Mouse (Mus musculus) CH12.LX (cell line): ENCODE measurements around the gene Dsn1. TPM values are rescaled to one million over a fixed set of nuclear protein-coding genes. Genes with fewer than 3 reads are reported as not detected.

ENCODE experiments used
- DNase-seq: peaks from one replicate; pipeline ENCODE4 v3.0.0-alpha.2; 2013; ENCODE audit errors: extremely low read depth
- H3K27ac ChIP-seq: 2 replicates; pipeline ENCODE4 v1.5.1; 2012; ENCODE audit warnings: low read depth, mild to moderate bottlenecking, control low read depth, moderate library complexity; ENCODE audit not compliant: insufficient read depth
- H3K27me3 ChIP-seq: replicated peaks from 2 replicates; pipeline ENCODE3; 2012; ENCODE audit warnings: inconsistent platforms
- H3K36me3 ChIP-seq, 2 experiments: replicated peaks in 1 of 2; 2 replicates each; pipeline versions ENCODE3 to v1.6.1; 2012; ENCODE audit warnings: inconsistent platforms in 1 of 2, low read length in 1 of 2, mild to moderate bottlenecking in 1 of 2, mixed read lengths in 1 of 2, moderate library complexity in 1 of 2; ENCODE audit not compliant: control insufficient read depth in 1 of 2, insufficient read depth in 1 of 2
- H3K4me1 ChIP-seq, 2 experiments: 2 replicates each; pipeline ENCODE4 v1.6.1; 2012; ENCODE audit warnings: inconsistent platforms in 1 of 2, moderate library complexity in 1 of 2; ENCODE audit not compliant: insufficient read depth in 2 of 2, control insufficient read depth in 1 of 2
- H3K4me2 ChIP-seq: 2 replicates; pipeline ENCODE4 v1.6.1; 2012; ENCODE audit warnings: low read depth, mild to moderate bottlenecking, control low read depth; ENCODE audit not compliant: poor library complexity, insufficient read depth, severe bottlenecking
- H3K4me3 ChIP-seq, 3 experiments: fragments of 150-350 bp in 1 of 3; sonication (generic) in 1 of 3; replicated peaks in 1 of 3; 2 replicates each; pipeline versions ENCODE3 to v1.5.1; 2011 to 2012; ENCODE audit warnings: low read depth in 2 of 3, low read length in 2 of 3, mild to moderate bottlenecking in 2 of 3, moderate library complexity in 2 of 3, control low read depth in 1 of 3, improper control_type of control experiment in 1 of 3, inconsistent platforms in 1 of 3, mixed read lengths in 1 of 3; ENCODE audit not compliant: poor library complexity in 1 of 3
- H3K79me2 ChIP-seq: replicated peaks from 2 replicates; pipeline ENCODE4 v1.6.1; 2012; ENCODE audit warnings: mild to moderate bottlenecking, moderate library complexity; ENCODE audit not compliant: control insufficient read depth, poor library complexity, insufficient read depth, severe bottlenecking; ENCODE audit errors: extremely low read depth
- H3K9ac ChIP-seq: 2 replicates; pipeline ENCODE4 v1.6.1; 2012; ENCODE audit warnings: low read depth, mild to moderate bottlenecking, control low read depth, moderate library complexity; ENCODE audit not compliant: insufficient read depth
- H3K9me3 ChIP-seq: replicated peaks from 2 replicates; pipeline ENCODE3; 2012; ENCODE audit warnings: low read length, inconsistent platforms, mixed read lengths
- BHLHE40 ChIP-seq: IDR thresholded peaks from 2 replicates; pipeline ENCODE4 v1.6.1; 2011; ENCODE audit warnings: mild to moderate bottlenecking, low read depth, low read length, improper control_type of control experiment
- CHD1 ChIP-seq: IDR thresholded peaks from 2 replicates; pipeline ENCODE4 v1.6.1; 2012; ENCODE audit warnings: low read depth, low read length, improper control_type of control experiment, inconsistent platforms
- CHD2 ChIP-seq: IDR thresholded peaks from 2 replicates; pipeline ENCODE4 v1.6.1; 2011; ENCODE audit warnings: low read length, improper control_type of control experiment
- CTCF ChIP-seq, 2 experiments: IDR thresholded peaks in 1 of 2; conservative IDR thresholded peaks in 1 of 2; 2 replicates each; pipeline ENCODE4 v1.5.1; 2011 to 2012; ENCODE audit warnings: low read depth in 2 of 2, low read length in 2 of 2, improper control_type of control experiment in 1 of 2, inconsistent platforms in 1 of 2, mild to moderate bottlenecking in 1 of 2, moderate library complexity in 1 of 2
- E2F4 ChIP-seq: IDR thresholded peaks from 2 replicates; pipeline ENCODE4 v1.6.1; 2011; ENCODE audit warnings: low read depth, low read length, improper control_type of control experiment; ENCODE audit not compliant: insufficient replicate concordance
- ELF1 ChIP-seq: IDR thresholded peaks from 2 replicates; pipeline ENCODE4 v1.6.1; 2014; ENCODE audit warnings: low read depth, mild to moderate bottlenecking, inconsistent platforms, low read length, improper control_type of control experiment
- EP300 ChIP-seq: IDR thresholded peaks from 2 replicates; pipeline ENCODE4 v1.6.1; 2011; ENCODE audit warnings: low read length, improper control_type of control experiment
- ETS1 ChIP-seq: conservative IDR thresholded peaks from 2 replicates; pipeline ENCODE4 v1.6.1; 2012; ENCODE audit warnings: low read depth, mild to moderate bottlenecking, inconsistent platforms, low read length, improper control_type of control experiment, moderate library complexity
- GABPA ChIP-seq: IDR thresholded peaks from 2 replicates; pipeline ENCODE4 v1.6.1; 2012; ENCODE audit warnings: low read depth, low read length, improper control_type of control experiment, inconsistent platforms; ENCODE audit not compliant: insufficient replicate concordance
- HCFC1 ChIP-seq: IDR thresholded peaks from 2 replicates; pipeline ENCODE4 v1.6.1; 2012; ENCODE audit warnings: low read depth, mild to moderate bottlenecking, inconsistent platforms, low read length, improper control_type of control experiment
- JUN ChIP-seq: IDR thresholded peaks from 2 replicates; pipeline ENCODE4 v1.6.1; 2011; ENCODE audit warnings: low read depth, mild to moderate bottlenecking, low read length, improper control_type of control experiment, moderate library complexity; ENCODE audit not compliant: insufficient read depth
- JUND ChIP-seq: conservative IDR thresholded peaks from 2 replicates; pipeline ENCODE4 v1.6.1; 2011; ENCODE audit warnings: low read depth, low read length, improper control_type of control experiment
- KAT2A ChIP-seq: IDR thresholded peaks from 2 replicates; pipeline ENCODE4 v1.6.1; 2012; ENCODE audit warnings: low read length, improper control_type of control experiment, inconsistent platforms; ENCODE audit not compliant: insufficient replicate concordance
- MAFK ChIP-seq: IDR thresholded peaks from 2 replicates; pipeline ENCODE4 v1.6.1; 2011; ENCODE audit warnings: low read length, improper control_type of control experiment; ENCODE audit not compliant: insufficient replicate concordance
- MAX ChIP-seq: IDR thresholded peaks from 2 replicates; pipeline ENCODE4 v1.6.1; 2011; ENCODE audit warnings: low read length, improper control_type of control experiment
- MAZ ChIP-seq: IDR thresholded peaks from 2 replicates; pipeline ENCODE4 v1.6.1; 2012; ENCODE audit warnings: low read depth, mild to moderate bottlenecking, inconsistent platforms, low read length, improper control_type of control experiment, moderate library complexity
- MEF2A ChIP-seq: IDR thresholded peaks from 2 replicates; pipeline ENCODE4 v1.6.1; 2014; ENCODE audit warnings: low read depth, mild to moderate bottlenecking, inconsistent platforms, low read length, improper control_type of control experiment, borderline replicate concordance
- MXI1 ChIP-seq: IDR thresholded peaks from 2 replicates; pipeline ENCODE4 v1.6.1; 2011; ENCODE audit warnings: mild to moderate bottlenecking, low read depth, low read length, improper control_type of control experiment
- MYC ChIP-seq: IDR thresholded peaks from 2 replicates; pipeline ENCODE4 v1.6.1; 2011; ENCODE audit warnings: low read depth, mild to moderate bottlenecking, improper control_type of control experiment, low read length
- NELFE ChIP-seq: IDR thresholded peaks from 2 replicates; pipeline ENCODE4 v1.6.1; 2011; ENCODE audit warnings: low read depth, low read length, improper control_type of control experiment
- NRF1 ChIP-seq: IDR thresholded peaks from 2 replicates; pipeline ENCODE4 v1.6.1; 2014; ENCODE audit warnings: low read depth, mild to moderate bottlenecking, inconsistent platforms, low read length, improper control_type of control experiment, moderate library complexity
- POLR2A ChIP-seq: IDR thresholded peaks from 2 replicates; pipeline ENCODE4 v1.6.1; 2011; ENCODE audit warnings: low read depth, mild to moderate bottlenecking, improper control_type of control experiment, low read length
- POLR2AphosphoS2 ChIP-seq: IDR thresholded peaks from 2 replicates; pipeline ENCODE4 v1.6.1; 2011; ENCODE audit warnings: low read depth, low read length, improper control_type of control experiment
- RAD21 ChIP-seq: IDR thresholded peaks from 2 replicates; pipeline ENCODE4 v1.6.1; 2011; ENCODE audit warnings: low read depth, mild to moderate bottlenecking, low read length, improper control_type of control experiment, moderate library complexity
- RCOR1 ChIP-seq: conservative IDR thresholded peaks from 2 replicates; pipeline ENCODE4 v1.6.1; 2012; ENCODE audit warnings: low read depth, mild to moderate bottlenecking, inconsistent platforms, low read length, improper control_type of control experiment
- SIN3A ChIP-seq: IDR thresholded peaks from 2 replicates; pipeline ENCODE4 v1.6.1; 2012; ENCODE audit warnings: low read length, improper control_type of control experiment, inconsistent platforms
- TBP ChIP-seq: conservative IDR thresholded peaks from 2 replicates; pipeline ENCODE4 v1.6.1; 2011; ENCODE audit warnings: low read depth, low read length, improper control_type of control experiment
- TCF12 ChIP-seq: IDR thresholded peaks from 2 replicates; pipeline ENCODE4 v1.6.1; 2014; ENCODE audit warnings: low read depth, mild to moderate bottlenecking, inconsistent platforms, low read length, improper control_type of control experiment
- UBTF ChIP-seq: IDR thresholded peaks from 2 replicates; pipeline ENCODE4 v1.6.1; 2012; ENCODE audit warnings: low read depth, mild to moderate bottlenecking, inconsistent platforms, low read length, improper control_type of control experiment, moderate library complexity
- USF1 ChIP-seq: IDR thresholded peaks from 2 replicates; pipeline ENCODE4 v1.6.1; 2014; ENCODE audit warnings: low read depth, mild to moderate bottlenecking, inconsistent platforms, low read length, improper control_type of control experiment
- USF2 ChIP-seq: conservative IDR thresholded peaks from 2 replicates; pipeline ENCODE4 v1.6.1; 2011; ENCODE audit warnings: low read depth, low read length, improper control_type of control experiment
- ZC3H11A ChIP-seq: IDR thresholded peaks from 2 replicates; pipeline ENCODE4 v1.6.1; 2012; ENCODE audit warnings: low read depth, mild to moderate bottlenecking, inconsistent platforms, low read length, improper control_type of control experiment
- ZKSCAN1 ChIP-seq: IDR thresholded peaks from 2 replicates; pipeline ENCODE4 v1.6.1; 2012; ENCODE audit warnings: low read depth, inconsistent platforms, low read length, improper control_type of control experiment, borderline replicate concordance
- ZMIZ1 ChIP-seq: IDR thresholded peaks from 2 replicates; pipeline ENCODE4 v1.6.1; 2012; ENCODE audit warnings: low read depth, mild to moderate bottlenecking, inconsistent platforms, low read length, improper control_type of control experiment
- dilution Hi-C: fragments of 300-500 bp; cut with MboI; formaldehyde crosslinking; loops from 2 replicates; pipeline ENCODE4 v1.14.3; 2020; ENCODE audit warnings: low sequenced_read_pairs; ENCODE audit not compliant: extremely low pct_unique_long_range_greater_than_20kb, extremely low pct_ligation_motif_present
- in situ Hi-C: fragments of 300-500 bp; cut with MboI; formaldehyde crosslinking; loops from 3 replicates; pipeline ENCODE4 v1.14.3; 2019; ENCODE audit warnings: low sequenced_read_pairs, low pct_ligation_motif_present, low pct_unique_long_range_greater_than_20kb, mixed read lengths
- polyA plus RNA-seq: library from polyadenylated mRNA; unstranded; fragments of >175 nt; gene quantifications from 2 replicates; pipeline ENCODE4 v1.2.1, GENCODE M21; 2012; ENCODE audit warnings: low read depth; ENCODE audit not compliant: insufficient read length
- total RNA-seq, 2 experiments: library from RNA; depleted of rRNA; stranded (reverse); fragments of 300-350 nt in 1 of 2; fragments of >200 nt in 1 of 2; gene quantifications; 2 replicates each; pipeline ENCODE4 v1.2.3; 2012 to 2014

The Dsn1 gene
- 23.2 and 23.4 TPM in 2 replicates for total RNA-seq (2012; rRNA removed)
- total RNA-seq (2014; rRNA removed): 34.3 and 38.0 TPM in 2 replicates
- polyA plus RNA-seq: 25.6 and 26.5 TPM in 2 replicates

- TF ChIP-seq MAFK (no peak), ZKSCAN1 (no peak), MAX (peak; percentile 86), ZMIZ1 (peak; percentile 39; the same call in 1 of the 2 replicates), JUN (0 out of 2 replicates have a peak, but pooled peaks have one; percentile 15), ELF1 (peak; percentile 85), MYC (peak; percentile 59; the same call in 1 of the 2 replicates), MEF2A (peak; percentile 37; the same call in 1 of the 2 replicates), JUND (peak; percentile 37; the same call in 1 of the 2 replicates), TBP (peak; percentile 70; the same call in 1 of the 2 replicates), ZC3H11A (no peak), MXI1 (peak; percentile 91), KAT2A (peak; percentile 50; the same call in 1 of the 2 replicates), ETS1 (no peak), UBTF (0 out of 2 replicates have a peak, but pooled peaks have one; percentile 31), CHD2 (no peak), SIN3A (peak; percentile 89; the same call in 1 of the 2 replicates), TCF12 (peak; percentile 61), E2F4 (peak; percentile 34; the same call in 1 of the 2 replicates), POLR2AphosphoS2 (peak; percentile 57; the same call in 1 of the 2 replicates), USF2 (peak; percentile 70), RAD21 (no peak), NELFE (peak; percentile 89), MAZ (0 out of 2 replicates have a peak, but pooled peaks have one; percentile 26), RCOR1 (0 out of 2 replicates have a peak, but pooled peaks have one; percentile 17), GABPA (no peak), NRF1 (peak; percentile 97), CTCF (conservative IDR thresholded peaks at IDR 0.05 in 1 of 2, IDR thresholded peaks at IDR 0.05 in 1 of 2; ENCODE audit: low read depth in 2 of 2, low read length in 2 of 2) (no peak), CHD1 (no peak), POLR2A (peak; percentile 85), HCFC1 (peak; percentile 53; the same call in 1 of the 2 replicates), EP300 (peak; percentile 24; the same call in 1 of the 2 replicates), BHLHE40 (peak; percentile 89), USF1 (peak; percentile 68)
- H3K4me1 ChIP-seq: peaks cover 5 to 38% of the 10 kb centered on the region in 2 experiments; a peak in 3 of 4 replicates
Observed at GRCm38 (mm10) chr2:157006511-157007233, at the start of gene Dsn1. Gene Dsn1, minus strand, starts transcription at chr2:157007154.

More at GRCm38 (mm10) chr2:157006511-157007233, at the start of gene Dsn1:
- H3K27ac ChIP-seq: peak within 1 kb of the TSS; percentile 70
- no peaks in the 10 kb centered on the region for H3K27me3 ChIP-seq
- no peaks in the 10 kb centered on the region for H3K79me2 ChIP-seq
- H3K9ac ChIP-seq: peak within 1 kb of the TSS; percentile 84
- peak within 1 kb of the TSS; percentile 71 for H3K4me2 ChIP-seq
- dilution Hi-C loops (no loop called here), in situ Hi-C loops (no loop called here)
- no peaks in the 10 kb centered on the region for H3K9me3 ChIP-seq
- H3K4me3 ChIP-seq: peak within 1 kb of the TSS; percentile 74 to 85 (median 75)
- peak; percentile 88 for DNase-seq
- peaks cover 17 to 36% of the 10 kb centered on the region in 2 experiments for H3K36me3 ChIP-seq
